Mouse (Mus musculus) Muller cell, postnatal 12 days (primary cell): ENCODE results near the gene Lasp1.

Experiments used
- DNase-seq: peaks from one replicate; pipeline ENCODE4 v3.0.0-alpha.2; 2015; ENCODE audit errors: inconsistent ontology term

Lasp1 gene

DNA sequence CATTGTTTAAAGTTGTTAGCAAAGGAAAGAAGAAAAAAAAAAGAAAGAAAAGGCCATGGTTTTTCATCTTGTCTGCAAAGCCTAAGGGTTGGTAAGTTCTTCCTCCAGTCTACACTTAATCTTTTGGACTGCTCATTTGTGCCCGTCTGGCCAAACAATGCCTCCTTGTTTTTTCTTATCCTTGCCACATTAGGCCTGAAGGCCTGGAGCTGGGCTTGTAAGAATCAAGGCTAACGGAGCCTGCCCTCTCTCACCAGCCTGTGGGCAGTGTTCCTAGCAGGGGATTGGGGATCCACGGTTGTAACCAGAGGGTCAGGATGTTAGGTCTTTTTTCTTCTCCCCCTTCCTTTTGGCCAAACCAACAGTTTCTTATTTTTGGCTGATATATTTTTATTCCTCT is 12.2 kb downstream of the Lasp1 start:
- DNase-seq = peak; percentile 44

DNA sequence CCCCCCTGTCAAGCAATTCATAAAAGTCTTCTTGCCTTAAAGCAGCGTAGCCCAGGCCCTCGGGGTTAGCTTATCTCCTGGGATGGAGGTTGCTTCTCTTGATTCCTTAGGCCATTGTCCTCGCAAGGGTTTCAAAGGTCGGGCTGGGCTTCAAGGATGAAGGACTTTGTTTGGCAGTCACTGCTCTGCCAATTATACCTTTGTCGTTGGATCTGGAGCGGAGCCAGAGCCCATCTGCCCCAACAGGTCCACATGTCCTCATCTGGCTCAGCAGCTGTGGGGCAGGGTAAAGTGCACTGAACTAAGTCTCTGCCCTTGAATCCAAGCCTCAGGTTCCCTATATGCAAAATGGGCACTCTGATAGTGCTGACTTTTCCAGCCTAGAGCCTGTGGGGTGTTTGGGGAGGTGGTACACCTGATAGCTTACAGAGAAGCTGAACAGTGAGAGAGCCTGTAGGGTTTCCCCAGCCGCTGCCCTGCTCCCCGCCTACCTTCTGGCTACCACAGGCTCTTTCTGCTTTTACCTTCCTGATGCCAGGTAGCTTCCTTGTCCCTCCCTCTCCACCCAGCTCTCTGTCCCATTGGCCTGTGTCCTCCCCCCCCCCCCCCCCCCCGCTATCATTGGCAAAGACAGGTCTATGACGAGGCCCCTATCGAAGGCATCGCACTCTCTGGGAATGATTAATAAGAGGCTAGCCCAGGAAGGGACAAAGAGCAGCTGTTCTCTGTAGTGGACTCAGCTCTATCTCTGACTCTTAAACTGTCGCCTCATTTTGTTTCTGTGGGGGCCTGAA is 13.0 kb downstream of the Lasp1 start:
- no peak for DNase-seq

GRCm38 (mm10) chr11:97812491-97812921 is 13.7 kb downstream of the Lasp1 start:
- peak; percentile 35 for DNase-seq

DNA sequence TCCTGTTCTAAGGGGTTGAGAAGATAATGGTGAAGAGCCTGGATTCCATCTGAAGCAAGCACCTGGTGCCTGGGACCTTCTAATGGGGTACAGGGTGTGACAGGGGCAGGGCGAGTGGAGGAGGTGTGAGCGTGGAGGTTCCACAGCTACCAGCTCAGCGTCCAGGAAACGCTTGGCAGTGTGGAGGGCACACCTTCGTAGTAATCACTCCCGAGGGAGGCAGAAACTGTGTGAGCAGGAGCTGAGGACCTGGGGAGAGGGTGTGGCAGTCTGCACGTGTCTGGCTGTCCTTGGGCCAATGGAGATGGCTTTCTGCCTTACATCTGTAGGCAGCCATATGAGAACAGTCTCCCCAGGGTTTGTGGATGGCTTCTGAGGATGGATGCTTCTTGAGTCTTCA is 14.3 kb downstream of the Lasp1 start:
- DNase-seq = no peak

DNA sequence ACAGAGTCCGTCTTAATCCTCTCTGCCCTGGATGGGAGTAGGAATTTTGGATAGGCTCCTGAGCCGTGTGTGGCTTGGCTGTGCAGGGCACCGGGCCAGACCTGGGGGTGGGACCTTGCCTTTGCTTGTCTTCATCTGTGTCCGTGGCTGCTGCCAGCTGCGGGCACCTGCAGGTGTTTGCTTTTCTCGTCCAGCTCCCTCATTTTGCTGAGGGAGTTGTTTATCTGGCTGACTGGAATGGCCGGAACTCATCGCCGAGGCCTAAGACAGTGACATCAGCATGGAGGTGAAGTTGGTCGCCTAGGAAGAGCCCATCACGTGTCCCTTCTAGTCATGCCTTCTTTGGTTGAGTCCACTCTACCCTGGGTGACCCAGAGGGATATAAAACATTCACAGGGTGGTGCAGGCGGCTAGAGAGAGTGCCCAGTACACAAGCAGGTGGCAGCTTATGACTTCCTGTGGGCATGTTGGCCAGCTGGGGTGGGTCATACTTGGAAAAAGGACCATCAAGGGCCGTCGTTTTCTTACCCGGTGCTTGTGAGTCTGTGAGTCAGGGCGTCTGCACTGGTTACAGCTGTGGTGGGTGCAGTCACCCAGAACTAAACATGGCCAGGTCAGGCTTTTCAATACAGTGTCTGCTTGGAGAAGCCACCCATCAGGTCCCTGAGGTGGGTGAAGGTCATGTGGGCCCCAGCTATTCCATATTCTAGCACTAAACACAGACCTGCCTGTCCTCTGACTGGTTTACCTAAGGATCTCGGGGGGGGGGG is 15.1 kb downstream of the Lasp1 start:
- peak; percentile 58 for DNase-seq

DNA sequence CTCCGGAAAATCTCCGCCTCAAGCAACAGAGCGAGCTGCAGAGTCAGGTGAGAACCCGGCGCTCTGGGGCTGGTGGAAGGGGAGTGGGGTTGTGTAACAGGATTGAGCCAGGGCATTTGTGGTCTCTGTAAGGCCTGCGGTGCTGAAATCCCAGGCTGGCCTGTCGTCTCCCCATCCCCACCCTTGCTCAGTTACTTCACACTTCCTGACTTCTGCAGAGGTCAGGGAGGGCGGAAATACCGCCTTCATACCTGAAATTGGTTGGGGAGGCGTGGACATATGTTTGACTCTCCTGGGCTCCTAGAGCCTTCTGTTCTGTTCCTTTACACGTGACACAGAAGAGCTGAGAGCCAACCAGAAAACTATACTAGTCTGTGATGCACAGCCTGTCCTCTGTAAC is 16.9 kb downstream of the Lasp1 start:
- no peak for DNase-seq

DNA sequence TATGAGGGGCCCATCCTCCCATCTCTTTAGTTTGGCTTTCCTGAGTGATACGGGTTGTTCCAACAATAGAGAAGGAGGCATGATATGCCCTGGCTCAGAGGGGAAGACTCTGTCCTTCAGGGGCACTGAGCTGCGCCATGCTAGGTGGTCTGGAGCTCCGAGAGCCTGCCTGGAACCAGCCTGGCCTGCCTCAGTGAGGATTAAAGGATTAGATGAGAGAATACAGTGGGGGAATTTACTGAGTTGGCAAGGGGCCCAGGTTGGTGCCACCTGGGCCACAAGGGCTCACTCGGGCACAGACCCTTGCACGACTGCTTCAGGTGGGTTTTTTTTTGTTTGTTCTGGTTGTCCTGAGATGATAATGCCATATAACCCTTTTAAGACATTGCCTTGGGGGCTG is 17.4 kb downstream of the Lasp1 start:
- DNase-seq = no peak

- DNase-seq = no peak
Measured at GRCm38 (mm10) chr11:97816916-97817315, 18.1 kb downstream of the Lasp1 start.

GRCm38 (mm10) chr11:97817379-97817778 is 18.6 kb downstream of the Lasp1 start:
- DNase-seq = no peak

GRCm38 (mm10) chr11:97818003-97818402 is 19.2 kb downstream of the Lasp1 start:
- DNase-seq = no peak

DNA sequence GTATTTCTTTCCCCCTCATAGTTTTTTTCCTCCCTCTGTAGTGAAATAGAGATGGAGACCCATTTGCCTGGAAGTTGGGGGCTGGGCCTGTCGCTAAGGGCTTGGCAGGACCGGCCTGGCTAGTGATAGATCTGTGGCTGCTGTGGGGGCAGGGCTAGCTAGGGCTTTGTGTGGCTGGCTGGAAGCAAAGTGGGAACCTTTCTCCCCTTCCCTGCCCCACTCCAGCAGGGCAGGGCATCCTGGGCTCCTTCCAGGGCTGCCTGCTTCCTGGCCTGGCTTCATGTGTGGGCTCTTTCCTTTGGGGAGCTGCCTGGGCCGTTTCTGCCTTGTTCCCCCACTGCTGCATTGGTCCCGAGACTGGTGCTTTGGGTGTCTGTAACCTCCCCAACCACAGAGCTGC is 19.8 kb downstream of the Lasp1 start:
- peak; percentile 74 for DNase-seq

DNA sequence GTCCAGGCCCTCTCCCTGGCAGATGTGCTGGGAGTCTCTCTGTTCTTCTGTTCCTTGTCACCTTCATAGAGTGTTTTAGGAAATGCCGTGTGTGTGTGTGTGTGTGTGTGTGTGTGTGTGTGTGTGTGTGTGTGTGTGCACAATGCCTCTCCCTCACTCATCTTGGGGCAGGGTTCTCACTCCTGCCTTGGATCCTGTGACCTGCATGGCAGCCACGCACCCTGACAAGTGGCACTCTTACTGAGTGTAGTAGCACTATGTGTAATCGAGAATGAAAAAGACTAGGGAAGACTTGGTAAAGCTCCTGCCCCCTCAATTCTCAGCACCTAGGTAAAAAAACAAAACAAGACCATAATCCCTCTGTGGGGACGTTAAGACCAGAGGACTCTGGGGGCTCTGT is 20.3 kb downstream of the Lasp1 start:
- no peak for DNase-seq

DNA sequence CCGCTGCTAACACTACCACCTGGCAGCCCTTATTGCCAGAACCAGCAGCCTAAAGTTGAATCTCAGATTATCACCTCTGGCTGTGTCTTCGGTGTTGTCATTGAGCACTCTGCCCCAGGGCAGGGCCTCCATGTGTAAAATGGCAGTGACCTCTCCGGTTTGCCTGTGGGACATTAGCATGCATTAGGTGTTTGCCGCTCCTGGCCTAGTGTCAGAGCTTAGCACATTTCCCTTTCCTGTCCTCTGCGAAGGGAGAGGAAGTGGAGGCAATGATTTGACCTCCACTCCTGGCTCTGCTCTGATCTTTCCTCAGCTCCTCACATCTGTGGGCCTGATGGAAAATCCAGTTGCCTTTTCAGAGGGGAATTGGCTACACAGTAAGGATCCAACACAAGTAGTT is 21.1 kb downstream of the Lasp1 start:
- DNase-seq = no peak

GRCm38 (mm10) chr11:97820840-97821239 is 22.0 kb downstream of the Lasp1 start:
- peak; percentile 75 for DNase-seq

GRCm38 (mm10) chr11:97821401-97822064 is 22.7 kb downstream of the Lasp1 start:
- DNase-seq = peak; percentile 33

DNA sequence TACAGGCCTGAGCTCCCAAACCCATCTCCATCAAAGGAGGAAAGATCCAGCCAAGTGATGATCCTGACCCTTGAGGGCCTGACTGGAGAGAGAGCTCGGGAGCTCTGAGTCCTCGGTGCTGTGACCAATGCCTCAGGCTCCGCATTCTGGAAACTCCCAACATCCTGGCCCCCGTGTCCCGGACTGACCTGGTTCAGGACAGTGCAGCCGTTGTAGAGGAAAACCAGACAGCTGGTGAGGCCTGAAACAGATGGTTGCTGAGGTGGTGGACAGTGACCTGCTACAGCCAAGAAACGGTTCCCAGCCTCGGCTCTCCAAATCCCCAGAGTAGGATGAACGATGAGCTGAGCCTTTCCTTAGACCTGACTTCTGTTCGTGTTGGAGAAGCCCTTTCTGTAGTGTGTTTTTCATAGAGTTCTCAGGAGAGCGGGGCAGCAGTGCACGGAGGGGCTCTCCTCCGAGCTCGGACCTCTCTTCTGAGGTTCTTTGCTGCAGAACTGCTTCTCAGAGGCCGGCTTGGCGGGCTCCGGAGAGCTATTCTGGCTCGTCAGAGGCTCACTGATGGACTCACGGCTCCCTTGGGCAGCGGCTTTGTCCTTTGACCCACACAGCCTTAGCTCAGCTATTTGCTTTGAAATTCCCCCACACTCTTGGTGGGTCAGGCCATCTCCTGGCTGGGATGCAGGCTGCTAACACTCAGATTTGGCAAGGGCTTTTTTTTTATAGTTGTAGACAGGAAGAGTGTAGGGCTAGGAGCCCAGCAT is 24.2 kb downstream of the Lasp1 start:
- peak; percentile 94 for DNase-seq

GRCm38 (mm10) chr11:97824168-97824567 is 25.4 kb downstream of the Lasp1 start:
- DNase-seq = no peak

- DNase-seq = peak; percentile 35
Measured at GRCm38 (mm10) chr11:97824895-97825294, 26.1 kb downstream of the Lasp1 start.

DNA sequence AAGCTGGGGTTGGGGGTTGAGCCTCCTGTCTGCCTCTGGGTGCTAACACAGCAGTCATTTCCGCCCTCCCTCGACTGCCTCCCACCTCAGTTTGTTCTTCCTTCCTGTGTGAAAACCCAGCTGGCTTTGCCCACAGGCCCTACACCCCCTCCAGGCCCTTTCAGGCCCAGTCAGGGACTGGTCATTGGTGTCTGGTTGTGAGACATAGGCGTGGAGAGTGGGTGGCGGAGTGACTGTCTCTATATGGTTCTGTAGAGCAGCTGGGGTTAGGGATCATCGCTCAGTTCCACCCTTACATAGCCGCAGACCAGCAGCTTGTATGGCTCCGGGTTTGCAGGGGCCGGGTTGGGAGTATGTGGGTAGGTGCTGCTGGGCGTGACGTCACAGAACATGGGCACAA is 26.5 kb downstream of the Lasp1 start:
- no peak for DNase-seq

- no peak for DNase-seq
Measured at GRCm38 (mm10) chr11:97825971-97826370, 27.2 kb downstream of the Lasp1 start.

GRCm38 (mm10) chr11:97826414-97826813 is 27.6 kb downstream of the Lasp1 start:
- DNase-seq = no peak

GRCm38 (mm10) chr11:97827654-97828053 is 28.9 kb downstream of the Lasp1 start:
- no peak for DNase-seq
